Comparison of ENCODE assay signal across 8 mouse cellular contexts in genomic region chr16:42164941-42165340, GRCm38 (mm10).
DNase-seq lines count a peak whose midpoint lies in the region; ATAC-seq and TF ChIP-seq lines count a peak whose summit lies in the region.

No protein-coding gene starts in this region.

- no peak overlapping the region for H3K27ac ChIP-seq in kidney, embryonic 16.5 days (ENCODE audit: low read length)
- no peak overlapping the region for H3K27ac ChIP-seq in limb, embryonic 14.5 days (replicated peaks; ENCODE audit: low read depth, low read length)
- no peak overlapping the region for H3K27ac ChIP-seq in neural tube, embryonic 12.5 days

- H3K4me3 ChIP-seq in kidney, embryonic 16.5 days (ENCODE audit: low read length): no peak overlapping the region
- no peak overlapping the region for H3K4me3 ChIP-seq in limb, embryonic 14.5 days (replicated peaks; ENCODE audit: low read length)
- no peak overlapping the region for H3K4me3 ChIP-seq in neural tube, embryonic 12.5 days

- H3K9me3 ChIP-seq in kidney, embryonic 16.5 days (ENCODE audit: low read length): no peaks in the 10 kb centered on the region
- H3K9me3 ChIP-seq in limb, embryonic 14.5 days (ENCODE audit: control insufficient read depth, low read length): no peaks in the 10 kb centered on the region
- no peaks in the 10 kb centered on the region for H3K9me3 ChIP-seq in neural tube, embryonic 12.5 days

- TF ChIP-seq POLR2A in limb, embryonic 14.5 days (IDR thresholded peaks at IDR 0.05; ENCODE audit: borderline replicate concordance, extremely low read depth, insufficient read depth, insufficient read length): no peak

- H3K4me2 ChIP-seq in kidney, embryonic 16.5 days (replicated peaks; ENCODE audit: low read depth, low read length): no peak overlapping the region
- H3K4me2 ChIP-seq in limb, embryonic 14.5 days (replicated peaks; ENCODE audit: low read depth, low read length, severe bottlenecking): no peak overlapping the region
- no peak overlapping the region for H3K4me2 ChIP-seq in neural tube, embryonic 12.5 days (replicated peaks)

- no peak overlapping the region for H3K9ac ChIP-seq in kidney, embryonic 16.5 days (replicated peaks; ENCODE audit: low read length)
- no peak overlapping the region for H3K9ac ChIP-seq in limb, embryonic 14.5 days (ENCODE audit: low read depth, low read length, severe bottlenecking)
- no peak overlapping the region for H3K9ac ChIP-seq in neural tube, embryonic 12.5 days

- no peaks in the 10 kb centered on the region for H3K4me1 ChIP-seq in kidney, embryonic 16.5 days (ENCODE audit: insufficient read depth, low read length)
- H3K4me1 ChIP-seq in limb, embryonic 14.5 days (ENCODE audit: control insufficient read depth, insufficient read depth, low read length): no peaks in the 10 kb centered on the region
- no peaks in the 10 kb centered on the region for H3K4me1 ChIP-seq in neural tube, embryonic 12.5 days

- H3K27me3 ChIP-seq in kidney, embryonic 16.5 days (ENCODE audit: insufficient read depth, low read length): no peaks in the 10 kb centered on the region
- no peaks in the 10 kb centered on the region for H3K27me3 ChIP-seq in limb, embryonic 14.5 days (ENCODE audit: control insufficient read depth, insufficient read depth, low read length)
- no peaks in the 10 kb centered on the region for H3K27me3 ChIP-seq in neural tube, embryonic 12.5 days (replicated peaks)

- H3K36me3 ChIP-seq in kidney, embryonic 16.5 days (ENCODE audit: insufficient read depth, low read length): no peaks in the 10 kb centered on the region
- no peaks in the 10 kb centered on the region for H3K36me3 ChIP-seq in limb, embryonic 14.5 days (ENCODE audit: control insufficient read depth, insufficient read depth, low read length)
- no peaks in the 10 kb centered on the region for H3K36me3 ChIP-seq in neural tube, embryonic 12.5 days

- DNase-seq in B cell, adult 2 months: peak; percentile 81 to 84
- peak; percentile 62 to 71 for DNase-seq in adrenal gland, adult 18-20 months (ENCODE audit: low spot score in 2 of 2)
- peak; percentile 95 for DNase-seq in embryo, embryonic 10.5 days (ENCODE audit: low spot score)
- peak; percentile 28 for DNase-seq in gastrocnemius, postnatal 25 days
- peak; percentile 88 for DNase-seq in limb, embryonic 14.5 days (ENCODE audit: low spot score)
- peak; percentile 49 for DNase-seq in testis, postnatal 14 days (ENCODE audit: low spot score)

- ATAC-seq in kidney, embryonic 16.5 days (ENCODE audit: low FRiP score, low TSS enrichment): peak; percentile 75; the same call in 1 of the 2 replicates
- ATAC-seq in limb, embryonic 14.5 days (ENCODE audit: low FRiP score, low read depth): no peak
- ATAC-seq in neural tube, embryonic 12.5 days (ENCODE audit: low FRiP score, low read depth): peak; percentile 78

Comparison
In these comparisons a context has a peak if more than half of its experiments do, and no peak if none do; other contexts are left out.
1. DNase-seq: peak in every context shown above with its lines; median percentile 95 in embryo, embryonic 10.5 days; 88 in limb, embryonic 14.5 days; 82 in B cell, adult 2 months; 66 in adrenal gland, adult 18-20 months; 49 in testis, postnatal 14 days; 28 in gastrocnemius, postnatal 25 days.